7 mouse cellular contexts compared by ENCODE assay signal in the genomic region with DNA sequence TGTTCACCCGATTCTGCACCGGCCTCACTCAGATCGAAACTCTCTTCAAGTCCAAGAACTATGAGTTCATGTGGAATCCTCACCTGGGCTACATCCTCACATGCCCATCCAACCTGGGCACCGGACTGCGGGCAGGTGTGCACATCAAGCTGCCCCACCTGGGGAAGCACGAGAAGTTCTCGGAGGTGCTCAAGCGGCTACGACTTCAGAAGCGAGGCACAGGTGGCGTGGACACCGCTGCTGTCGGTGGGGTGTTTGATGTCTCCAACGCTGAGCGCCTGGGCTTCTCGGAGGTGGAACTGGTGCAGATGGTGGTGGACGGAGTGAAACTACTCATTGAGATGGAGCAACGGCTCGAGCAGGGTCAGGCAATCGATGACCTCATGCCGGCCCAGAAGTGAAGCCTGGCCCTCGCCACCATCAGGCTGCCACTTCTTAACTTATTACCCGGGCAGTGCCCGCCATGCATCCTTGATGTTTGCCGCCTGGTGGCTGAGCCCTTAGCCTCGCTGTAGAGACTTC.
DNase-seq lines count a peak whose midpoint lies in the region; ATAC-seq and TF ChIP-seq lines count a peak whose summit lies in the region.
"Not testable (repeated sequence)": the region's sequence is repeated elsewhere in the genome, so short reads cannot be mapped to it uniquely, and the experiment has no call there.

No protein-coding gene starts in this region.

- H3K9ac ChIP-seq in forebrain, embryonic 11.5 days (ENCODE audit: low read length); hindbrain, embryonic 11.5 days (ENCODE audit: low read depth, low read length); limb, embryonic 12.5 days (replicated peaks); lung, postnatal 0 days (replicated peaks; ENCODE audit: low read depth); midbrain, embryonic 13.5 days (replicated peaks); stomach, embryonic 16.5 days (ENCODE audit: low read length): not testable (repeated sequence)

- H3K27me3 ChIP-seq in forebrain, embryonic 11.5 days (ENCODE audit: control insufficient read depth, insufficient read depth, low read length); hindbrain, embryonic 11.5 days (ENCODE audit: control insufficient read depth, insufficient read depth, low read length); limb, embryonic 12.5 days; lung, postnatal 0 days (replicated peaks; ENCODE audit: insufficient read depth, low read length); midbrain, embryonic 13.5 days; stomach, embryonic 16.5 days (ENCODE audit: control insufficient read depth, insufficient read depth, low read length): not testable (repeated sequence)

- H3K4me1 ChIP-seq in forebrain, embryonic 11.5 days (replicated peaks; ENCODE audit: control insufficient read depth, insufficient read depth, low read length); hindbrain, embryonic 11.5 days (replicated peaks; ENCODE audit: control insufficient read depth, insufficient read depth, low read length); limb, embryonic 12.5 days (replicated peaks); lung, postnatal 0 days (ENCODE audit: insufficient read depth, low read depth, low read length); midbrain, embryonic 13.5 days (replicated peaks); stomach, embryonic 16.5 days (ENCODE audit: control insufficient read depth, insufficient read depth, low read length): not testable (repeated sequence)

- H3K36me3 ChIP-seq in forebrain, embryonic 11.5 days (ENCODE audit: control insufficient read depth, insufficient read depth, low read length); hindbrain, embryonic 11.5 days (ENCODE audit: control insufficient read depth, insufficient read depth, low read length); limb, embryonic 12.5 days; lung, postnatal 0 days (ENCODE audit: insufficient read depth, low read length); midbrain, embryonic 13.5 days; stomach, embryonic 16.5 days (ENCODE audit: control insufficient read depth, insufficient read depth, low read length): not testable (repeated sequence)

- DNase-seq in cerebellum, postnatal 14 days: peak; percentile 1
- not testable (repeated sequence) for DNase-seq in forebrain, embryonic 11.5 days (ENCODE audit: low spot score); hindbrain, embryonic 11.5 days (ENCODE audit: low spot score); lung, postnatal 0 days (ENCODE audit: low spot score)

- TF ChIP-seq CTCF in lung, postnatal 0 days (IDR thresholded peaks at IDR 0.05): not testable (repeated sequence)

- H3K9me3 ChIP-seq in forebrain, embryonic 11.5 days (ENCODE audit: control insufficient read depth, low read length): peaks cover 37% of the 10 kb centered on the region
- H3K9me3 ChIP-seq in hindbrain, embryonic 11.5 days (ENCODE audit: control insufficient read depth, low read length): peaks cover 31% of the 10 kb centered on the region
- H3K9me3 ChIP-seq in limb, embryonic 12.5 days: peaks cover 70% of the 10 kb centered on the region
- peaks cover 34% of the 10 kb centered on the region for H3K9me3 ChIP-seq in lung, postnatal 0 days (ENCODE audit: low read length)
- H3K9me3 ChIP-seq in midbrain, embryonic 13.5 days: peaks cover 63% of the 10 kb centered on the region
- H3K9me3 ChIP-seq in stomach, embryonic 16.5 days (replicated peaks; ENCODE audit: control insufficient read depth, low read length): peaks cover 17% of the 10 kb centered on the region

- H3K27ac ChIP-seq in forebrain, embryonic 11.5 days (ENCODE audit: low read depth, low read length); hindbrain, embryonic 11.5 days (ENCODE audit: low read depth, low read length); limb, embryonic 12.5 days; lung, postnatal 0 days (ENCODE audit: low read length); midbrain, embryonic 13.5 days; stomach, embryonic 16.5 days (ENCODE audit: low read length): not testable (repeated sequence)

- H3K4me2 ChIP-seq in forebrain, embryonic 11.5 days (ENCODE audit: low read depth, low read length, severe bottlenecking); hindbrain, embryonic 11.5 days (replicated peaks; ENCODE audit: low read depth, low read length); limb, embryonic 12.5 days; lung, postnatal 0 days (replicated peaks; ENCODE audit: low read depth, low read length); midbrain, embryonic 13.5 days (replicated peaks); stomach, embryonic 16.5 days (ENCODE audit: low read depth, low read length): not testable (repeated sequence)

- TF ChIP-seq EP300 in lung, postnatal 0 days (IDR thresholded peaks at IDR 0.05): not testable (repeated sequence)

- not testable (repeated sequence) for H3K4me3 ChIP-seq in forebrain, embryonic 11.5 days (ENCODE audit: low read depth, low read length); hindbrain, embryonic 11.5 days (ENCODE audit: low read depth, low read length); limb, embryonic 12.5 days (replicated peaks); lung, postnatal 0 days (ENCODE audit: low read depth, low read length); midbrain, embryonic 13.5 days (replicated peaks); stomach, embryonic 16.5 days (replicated peaks; ENCODE audit: low read length)

- 95% methylated on average over 25 of the region's 26 CpGs for WGBS in forebrain, embryonic 11.5 days
- 95% methylated on average over 24 of the region's 26 CpGs for WGBS in hindbrain, embryonic 11.5 days
- WGBS in limb, embryonic 12.5 days: 94% methylated on average over 26 of the region's 26 CpGs
- WGBS in lung, postnatal 0 days: 92% methylated on average over 24 of the region's 26 CpGs
- 96% methylated on average over 26 of the region's 26 CpGs for WGBS in midbrain, embryonic 13.5 days
- WGBS in stomach, embryonic 16.5 days: 94% methylated on average over 26 of the region's 26 CpGs

- ATAC-seq in forebrain, embryonic 11.5 days (replicated peaks; ENCODE audit: low FRiP score): 0 out of 2 replicates have a peak, but pooled peaks have one; percentile 27
- ATAC-seq in hindbrain, embryonic 11.5 days (ENCODE audit: low FRiP score): peak; percentile 49
- ATAC-seq in limb, embryonic 12.5 days (ENCODE audit: insufficient number of reproducible peaks, insufficient read depth, low FRiP score, low TSS enrichment, low read depth): peak; percentile 47; the same call in 1 of the 2 replicates
- peak; percentile 9; the same call in 1 of the 2 replicates for ATAC-seq in lung, postnatal 0 days
- 0 out of 2 replicates have a peak, but pooled peaks have one; percentile 34 for ATAC-seq in midbrain, embryonic 13.5 days
- ATAC-seq in stomach, embryonic 16.5 days (ENCODE audit: insufficient read depth, low FRiP score): 0 out of 2 replicates have a peak, but pooled peaks have one; percentile 13
